Comparison of ENCODE assay signal across 8 mouse cellular contexts in genomic region chr10:22036256-22036655, GRCm38 (mm10). TPM values are rescaled to one million over a fixed set of nuclear protein-coding genes. Genes with fewer than 3 reads are reported as not detected.
DNase-seq lines count a peak whose midpoint lies in the region.

No protein-coding gene starts in this region.

- peak; percentile 30 for DNase-seq in Muller cell, postnatal 12 days (ENCODE audit: inconsistent ontology term)
- DNase-seq in cerebellum, postnatal 10 days, result peak; percentile 73 to 78
- DNase-seq in gastrocnemius, adult 18-20 months (ENCODE audit: low spot score), result peak; percentile 48
- peak; percentile 65 for DNase-seq in induced T-regulatory cell, adult 2 months (ENCODE audit: low read depth)
- DNase-seq in layer of hippocampus, postnatal 10 days (ENCODE audit: low spot score in 2 of 2), result peak; percentile 42 to 58
- DNase-seq in lung, postnatal 10 days, result peak; percentile 69
- peak; percentile 39 for DNase-seq in right cerebral cortex, adult 18-20 months
- DNase-seq in urinary bladder, postnatal 25 days (ENCODE audit: low spot score), result peak; percentile 29

RNA-seq across cellular contexts. Expression of gene 4930444G20Rik, which starts 31.6 kb away (rescaled TPM):
- not detected for total RNA-seq in gastrocnemius, adult 18-20 months (2021)
- total RNA-seq in layer of hippocampus, postnatal 10 days (2021), result not detected

Comparison
In these comparisons a context has a peak if more than half of its experiments do, and no peak if none do; other contexts are left out.
1. Peak in every context shown above with its lines: DNase-seq.